Mouse (Mus musculus): ENCODE results near the gene Pmfbp1. TPM values are rescaled to one million over a fixed set of nuclear protein-coding genes. Genes with fewer than 3 reads are reported as not detected.

The Pmfbp1 gene
- polyA plus RNA-seq, 1 experiment: 3.6 TPM

DNA sequence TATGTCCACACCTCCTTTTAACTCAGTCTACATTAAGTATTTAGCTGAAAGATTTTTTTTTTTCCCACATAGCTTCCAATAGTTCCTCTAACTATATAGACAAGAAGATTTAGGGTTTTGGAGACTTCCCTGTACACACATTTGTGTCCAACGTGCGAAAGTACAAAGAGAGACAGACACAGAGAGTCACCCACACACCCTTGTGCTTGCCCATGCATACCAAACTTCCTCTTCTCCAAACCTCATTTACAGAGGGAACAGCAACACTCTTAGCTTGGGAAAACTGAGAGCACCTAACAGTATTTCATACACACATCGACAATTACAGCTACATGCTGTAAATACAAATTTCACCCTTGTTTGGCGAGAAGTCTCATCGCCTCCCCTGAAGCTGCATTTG lies 11.7 kb downstream of the Pmfbp1 start:
- DNase-seq (ENCODE audit: low read depth): no peak
- TF ChIP-seq POLR2A (IDR thresholded peaks at IDR 0.05; ENCODE audit: borderline replicate concordance, extremely low read depth, insufficient read depth, insufficient read length, poor library complexity, severe bottlenecking) (no peak), CTCF (IDR thresholded peaks at IDR 0.05; ENCODE audit: borderline replicate concordance, extremely low read depth, insufficient read depth, insufficient read length) (no peak)

DNA sequence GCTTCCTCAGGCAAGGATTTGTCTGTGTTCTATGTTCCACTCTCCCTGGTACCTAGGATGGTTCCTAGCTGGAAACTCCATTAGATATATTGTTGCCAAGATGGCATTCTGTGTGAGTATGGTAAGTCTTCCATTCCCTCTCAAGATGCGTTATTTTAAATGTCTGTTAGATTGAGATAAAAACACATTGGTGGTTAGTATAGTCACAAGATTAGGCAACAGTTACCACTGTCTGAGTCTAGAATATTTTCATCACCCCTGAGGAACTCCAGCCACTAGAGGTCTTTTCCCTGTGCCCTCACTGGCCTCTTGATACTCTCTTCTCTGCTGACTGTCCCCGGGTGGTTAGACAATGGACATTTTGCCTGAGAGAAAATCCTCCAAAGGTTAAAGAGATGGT lies 30.2 kb downstream of the Pmfbp1 start:
- no peak for TF ChIP-seq POLR2A (IDR thresholded peaks at IDR 0.05; ENCODE audit: borderline replicate concordance, extremely low read depth, insufficient read depth, insufficient read length, poor library complexity, severe bottlenecking)
- no peak for TF ChIP-seq CTCF (IDR thresholded peaks at IDR 0.05; ENCODE audit: borderline replicate concordance, extremely low read depth, insufficient read depth, insufficient read length)
- no peak for DNase-seq (ENCODE audit: low read depth)

GRCm38 (mm10) chr8:109535140-109535990 lies 41.5 kb downstream of the Pmfbp1 start:
- no peak for TF ChIP-seq POLR2A (IDR thresholded peaks at IDR 0.05; ENCODE audit: borderline replicate concordance, extremely low read depth, insufficient read depth, insufficient read length, poor library complexity, severe bottlenecking)
- peak; percentile 61; the same call in 1 of the 2 replicates for TF ChIP-seq CTCF (IDR thresholded peaks at IDR 0.05; ENCODE audit: borderline replicate concordance, extremely low read depth, insufficient read depth, insufficient read length)

GRCm38 (mm10) chr8:109536703-109537102 lies 42.9 kb downstream of the Pmfbp1 start:
- TF ChIP-seq CTCF (IDR thresholded peaks at IDR 0.05; ENCODE audit: borderline replicate concordance, extremely low read depth, insufficient read depth, insufficient read length): peak; percentile 88
- no peak for TF ChIP-seq POLR2A (IDR thresholded peaks at IDR 0.05; ENCODE audit: borderline replicate concordance, extremely low read depth, insufficient read depth, insufficient read length, poor library complexity, severe bottlenecking)

More at GRCm38 (mm10) chr8:109535140-109535990, 41.5 kb downstream of the Pmfbp1 start:
- DNase-seq (ENCODE audit: low read depth): peak; percentile 50

GRCm38 (mm10) chr8:109542165-109542564 lies 48.3 kb downstream of the Pmfbp1 start:
- DNase-seq (ENCODE audit: low read depth): no peak
- TF ChIP-seq CTCF (IDR thresholded peaks at IDR 0.05; ENCODE audit: borderline replicate concordance, extremely low read depth, insufficient read depth, insufficient read length) (no peak), POLR2A (IDR thresholded peaks at IDR 0.05; ENCODE audit: borderline replicate concordance, extremely low read depth, insufficient read depth, insufficient read length, poor library complexity, severe bottlenecking) (no peak)

More at GRCm38 (mm10) chr8:109536703-109537102, 42.9 kb downstream of the Pmfbp1 start:
- peak; percentile 89 for DNase-seq (ENCODE audit: low read depth)

- TF ChIP-seq POLR2A (IDR thresholded peaks at IDR 0.05; ENCODE audit: borderline replicate concordance, extremely low read depth, insufficient read depth, insufficient read length, poor library complexity, severe bottlenecking) (no peak), CTCF (IDR thresholded peaks at IDR 0.05; ENCODE audit: borderline replicate concordance, extremely low read depth, insufficient read depth, insufficient read length) (no peak)
- DNase-seq (ENCODE audit: low read depth): no peak
Measured at GRCm38 (mm10) chr8:109542748-109543519, 49.1 kb downstream of the Pmfbp1 start.

DNA sequence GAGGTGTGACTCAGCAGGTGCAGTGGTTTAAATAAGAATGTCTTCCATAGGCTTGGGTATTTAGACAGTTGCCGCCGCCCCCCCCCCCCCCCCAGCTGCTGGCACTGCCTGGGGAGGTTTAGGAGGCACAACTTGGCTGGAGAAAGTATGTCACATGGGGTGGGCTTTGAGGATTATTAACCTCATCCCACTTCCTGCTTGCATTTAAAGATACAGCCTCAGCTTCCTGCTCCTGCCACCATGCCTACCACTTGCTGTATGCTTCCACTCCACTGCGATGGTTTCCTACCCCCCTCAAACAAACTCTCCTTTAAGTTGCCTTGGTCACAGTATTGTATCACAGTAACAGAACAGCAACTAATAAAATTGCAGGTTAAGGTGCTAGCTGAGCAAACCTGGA lies 50.2 kb downstream of the Pmfbp1 start:
- TF ChIP-seq CTCF (IDR thresholded peaks at IDR 0.05; ENCODE audit: borderline replicate concordance, extremely low read depth, insufficient read depth, insufficient read length): no peak
- no peak for TF ChIP-seq POLR2A (IDR thresholded peaks at IDR 0.05; ENCODE audit: borderline replicate concordance, extremely low read depth, insufficient read depth, insufficient read length, poor library complexity, severe bottlenecking)
- DNase-seq (ENCODE audit: low read depth): no peak

DNA sequence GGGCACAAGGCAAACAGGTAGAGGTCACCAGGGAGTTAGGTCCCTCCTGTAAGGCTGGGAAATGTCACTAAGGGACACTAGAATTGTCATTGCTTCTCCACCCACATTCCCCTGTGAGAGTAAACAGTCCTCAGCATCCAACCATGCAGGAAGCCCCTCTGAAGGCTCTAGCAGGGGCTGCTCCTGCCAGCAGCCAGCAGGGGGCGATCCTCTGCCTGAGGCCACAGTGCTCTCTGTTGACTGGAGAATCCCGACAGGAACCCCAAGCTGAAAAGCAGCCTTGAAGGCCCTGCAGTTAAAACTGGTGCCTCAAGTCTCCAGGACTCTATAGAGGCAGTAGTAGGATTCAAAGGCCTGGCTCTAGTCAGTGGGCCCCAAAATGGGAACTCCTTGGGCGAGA lies 57.8 kb downstream of the Pmfbp1 start:
- TF ChIP-seq POLR2A (IDR thresholded peaks at IDR 0.05; ENCODE audit: borderline replicate concordance, extremely low read depth, insufficient read depth, insufficient read length, poor library complexity, severe bottlenecking) (no peak), CTCF (IDR thresholded peaks at IDR 0.05; ENCODE audit: borderline replicate concordance, extremely low read depth, insufficient read depth, insufficient read length) (peak; percentile 72)
- DNase-seq (ENCODE audit: low read depth): peak; percentile 16

- DNase-seq (ENCODE audit: low read depth): no peak
- TF ChIP-seq POLR2A (IDR thresholded peaks at IDR 0.05; ENCODE audit: borderline replicate concordance, extremely low read depth, insufficient read depth, insufficient read length, poor library complexity, severe bottlenecking) (no peak), CTCF (IDR thresholded peaks at IDR 0.05; ENCODE audit: borderline replicate concordance, extremely low read depth, insufficient read depth, insufficient read length) (no peak)
Measured at GRCm38 (mm10) chr8:109563881-109564280, 70.1 kb downstream of the Pmfbp1 start.

DNA sequence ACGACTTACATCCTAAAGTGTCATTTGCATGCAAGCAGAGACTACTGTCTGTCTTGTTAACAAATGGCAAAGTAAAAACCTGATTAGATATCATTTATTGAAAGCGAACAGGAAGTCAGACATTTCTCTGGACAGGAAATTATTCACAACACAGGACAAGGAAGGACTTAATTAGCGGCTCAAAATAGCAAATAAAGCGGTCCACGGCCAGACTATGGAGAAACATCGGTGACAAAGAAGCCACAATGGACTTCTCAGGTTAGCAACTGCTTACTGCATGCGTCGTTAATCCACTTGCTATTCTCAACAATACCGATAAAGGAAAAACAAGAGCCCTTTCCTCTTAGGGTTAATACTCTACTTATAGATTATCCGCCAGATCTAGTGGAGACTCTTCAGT lies 70.9 kb downstream of the Pmfbp1 start:
- TF ChIP-seq CTCF (IDR thresholded peaks at IDR 0.05; ENCODE audit: borderline replicate concordance, extremely low read depth, insufficient read depth, insufficient read length): no peak
- no peak for TF ChIP-seq POLR2A (IDR thresholded peaks at IDR 0.05; ENCODE audit: borderline replicate concordance, extremely low read depth, insufficient read depth, insufficient read length, poor library complexity, severe bottlenecking)
- peak; percentile 10 for DNase-seq (ENCODE audit: low read depth)
